Mouse (Mus musculus): Measurements from ENCODE around the gene Hirip3.

Hirip3 gene

DNA sequence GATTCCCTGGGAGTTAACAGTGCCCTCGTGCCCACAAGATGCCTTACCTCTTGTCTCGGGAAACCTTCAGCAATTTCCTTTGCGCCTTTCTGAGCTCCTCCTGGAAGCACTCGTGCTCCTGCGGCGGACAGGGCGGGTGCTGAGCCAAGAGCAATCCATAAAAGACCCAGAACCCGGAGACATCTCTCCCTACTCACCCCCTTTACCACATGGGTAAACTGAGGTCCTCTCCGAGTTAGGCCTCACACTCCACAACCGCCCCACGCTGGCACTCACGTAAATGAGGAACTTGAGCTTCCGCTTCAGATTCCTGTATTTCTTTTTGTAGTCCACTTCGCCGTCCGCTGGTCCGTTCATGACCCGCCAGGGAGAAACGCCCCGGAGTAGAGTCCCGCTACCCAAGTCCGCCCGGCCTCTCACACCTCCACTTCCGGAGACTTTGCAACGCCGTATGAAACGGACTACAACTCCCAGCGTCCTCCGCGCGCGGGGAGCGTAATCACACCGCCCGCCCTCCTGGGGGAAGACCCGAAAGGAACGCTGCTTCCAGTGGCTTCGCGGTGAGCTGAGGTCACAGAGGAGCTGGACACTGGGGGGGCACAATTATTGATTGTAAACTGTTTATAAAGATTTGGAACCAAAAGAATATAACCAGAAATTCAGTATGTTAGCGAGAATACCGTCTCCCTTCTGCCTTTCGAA, at the start of gene Hirip3:
Gene Hirip3, plus strand, starts transcription at position 544 of the 702 bp plus-strand sequence.
- peak; percentile 94 to 96 for DNase-seq (ENCODE audit: low spot score in 2 of 2)

DNA sequence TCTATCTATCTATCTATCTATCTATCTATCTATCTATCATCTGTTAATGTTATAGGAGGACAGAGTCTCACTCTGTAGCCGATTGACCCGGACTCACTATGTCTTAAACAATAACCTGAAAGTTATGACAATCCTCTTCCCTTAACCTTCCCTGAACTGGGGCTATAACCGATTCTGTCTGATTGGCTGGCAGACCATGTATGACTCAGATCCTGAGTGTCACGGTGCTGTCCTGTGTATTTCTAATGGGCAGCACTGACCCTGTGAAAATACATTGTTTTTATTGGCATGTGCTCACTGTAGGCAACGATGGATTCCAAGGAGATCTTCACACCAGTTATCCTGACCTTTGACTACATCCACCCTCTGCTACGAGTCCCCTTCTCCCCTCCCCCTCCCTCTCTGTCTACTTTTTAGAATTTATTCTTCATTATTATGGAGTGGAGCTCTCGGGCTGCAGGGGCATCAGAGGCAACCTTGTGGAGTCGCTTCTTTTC, 46.0 kb upstream of the Hirip3 start:
- DNase-seq (ENCODE audit: low spot score in 2 of 2) = no peak

DNA sequence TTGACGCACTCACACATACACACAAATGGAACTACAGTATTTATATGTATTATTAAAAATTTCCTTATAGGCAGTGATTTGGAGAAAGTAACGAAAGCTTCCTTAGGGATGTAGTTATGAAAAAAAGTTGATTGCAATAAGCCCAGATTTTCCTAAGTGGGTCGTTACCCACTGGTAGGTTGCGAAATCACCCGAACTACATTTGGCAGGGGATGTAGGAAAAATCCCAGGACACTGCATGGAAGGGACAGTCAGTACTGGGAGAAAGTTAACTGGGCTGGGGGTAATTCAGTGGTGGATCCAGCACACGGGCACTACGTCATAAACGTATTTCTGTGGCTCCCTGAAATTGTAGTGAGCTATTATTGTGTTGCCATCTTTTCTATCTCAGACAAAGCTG, 45.3 kb upstream of the Hirip3 start:
- peak in 1 of 2 experiments; percentile 65 for DNase-seq (ENCODE audit: low spot score in 2 of 2)

DNA sequence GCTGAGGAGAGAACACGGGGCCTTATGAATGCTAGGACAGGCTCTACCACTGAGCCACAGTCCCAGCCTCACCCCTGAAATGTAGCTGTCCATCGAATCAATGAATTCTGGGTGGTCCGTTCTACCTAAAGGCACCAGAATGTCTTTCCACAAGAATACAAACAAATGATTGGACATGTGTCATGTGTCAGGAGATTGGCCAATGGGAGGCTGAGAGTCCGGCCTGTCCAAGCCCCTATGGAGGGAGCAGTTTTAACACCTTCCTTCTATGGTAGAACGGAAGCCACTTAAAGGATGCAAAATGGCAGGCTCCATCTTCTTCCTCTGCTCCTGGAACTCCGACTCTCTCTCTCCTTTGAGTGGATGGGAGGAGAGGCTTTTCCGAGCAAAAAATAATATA, 44.2 kb upstream of the Hirip3 start:
- DNase-seq (ENCODE audit: low spot score in 2 of 2) = no peak

DNA sequence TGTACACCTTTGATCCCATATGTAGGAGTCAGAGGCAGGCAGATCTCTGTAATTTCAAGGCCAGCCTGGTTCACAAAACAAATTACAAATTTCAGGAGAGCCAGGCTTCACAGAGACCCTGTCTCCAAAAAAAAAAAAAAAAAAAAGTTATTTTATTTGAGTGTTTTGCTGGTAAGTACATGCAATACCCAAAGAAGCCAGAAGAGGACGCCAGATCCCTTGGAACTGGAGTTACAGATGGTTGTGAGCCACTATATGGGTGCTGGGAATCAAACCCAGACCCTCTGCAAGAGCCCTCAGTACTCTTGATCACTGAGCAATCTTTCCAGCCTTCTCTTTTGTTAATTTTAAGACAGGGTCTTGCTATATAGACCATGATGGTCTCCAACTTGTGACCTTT, 43.0 kb upstream of the Hirip3 start:
- no peak for DNase-seq (ENCODE audit: low spot score in 2 of 2)

DNA sequence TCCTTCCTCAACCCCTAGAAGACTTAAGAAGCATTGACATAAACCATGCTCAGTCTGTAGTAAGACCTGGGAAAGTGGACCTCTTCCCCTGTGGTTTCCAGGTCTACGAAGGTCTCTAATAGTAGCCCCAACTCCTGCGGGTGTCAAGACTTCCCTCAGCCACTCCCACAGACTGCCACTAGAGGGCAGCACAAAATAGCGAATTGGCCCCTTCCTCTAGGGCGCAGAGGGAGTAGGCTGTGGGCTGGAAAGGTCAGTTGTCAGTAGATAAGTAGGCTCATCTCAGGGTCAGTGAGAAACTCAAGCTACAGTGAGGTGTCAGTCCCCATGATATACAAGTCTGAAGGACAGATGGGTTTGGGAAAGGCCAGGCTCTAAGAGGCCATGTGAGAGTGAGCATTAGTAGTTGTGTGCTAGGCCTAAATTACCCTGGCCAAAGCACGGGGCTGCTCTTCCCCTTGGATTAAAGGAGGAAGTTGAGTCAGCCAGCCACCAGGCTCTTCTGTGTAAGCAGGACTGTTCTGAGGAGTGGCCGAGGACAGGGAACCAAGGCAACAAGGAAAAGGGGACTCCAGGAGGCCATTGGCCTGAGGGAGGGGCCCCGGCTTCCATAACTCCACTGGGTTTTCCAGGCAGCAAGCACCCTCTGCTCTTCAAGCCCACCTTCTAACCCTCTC, 39.8 kb upstream of the Hirip3 start:
- peak; percentile 74 to 83 for DNase-seq (ENCODE audit: low spot score in 2 of 2)

DNA sequence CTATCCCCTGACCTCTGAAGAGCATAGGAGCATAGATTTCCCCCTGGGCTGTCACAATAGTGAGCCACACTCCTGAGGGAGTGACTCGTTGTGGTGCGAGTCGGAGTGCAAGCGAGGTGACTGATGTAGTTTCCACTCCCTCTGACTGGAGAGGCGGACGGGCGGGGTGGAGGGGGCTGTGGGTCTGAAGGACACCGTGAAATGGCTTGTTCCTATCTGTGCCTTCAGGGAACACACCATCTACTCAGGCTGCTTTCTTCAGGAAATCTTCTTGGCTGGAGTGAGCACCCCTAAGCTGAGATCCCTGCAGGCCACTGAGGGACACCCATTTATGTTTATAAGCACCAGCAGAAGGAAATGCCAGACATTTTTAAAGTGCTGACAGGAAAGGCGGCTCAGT, 39.0 kb upstream of the Hirip3 start:
- DNase-seq (ENCODE audit: low spot score in 2 of 2) = peak; percentile 29 to 64

DNA sequence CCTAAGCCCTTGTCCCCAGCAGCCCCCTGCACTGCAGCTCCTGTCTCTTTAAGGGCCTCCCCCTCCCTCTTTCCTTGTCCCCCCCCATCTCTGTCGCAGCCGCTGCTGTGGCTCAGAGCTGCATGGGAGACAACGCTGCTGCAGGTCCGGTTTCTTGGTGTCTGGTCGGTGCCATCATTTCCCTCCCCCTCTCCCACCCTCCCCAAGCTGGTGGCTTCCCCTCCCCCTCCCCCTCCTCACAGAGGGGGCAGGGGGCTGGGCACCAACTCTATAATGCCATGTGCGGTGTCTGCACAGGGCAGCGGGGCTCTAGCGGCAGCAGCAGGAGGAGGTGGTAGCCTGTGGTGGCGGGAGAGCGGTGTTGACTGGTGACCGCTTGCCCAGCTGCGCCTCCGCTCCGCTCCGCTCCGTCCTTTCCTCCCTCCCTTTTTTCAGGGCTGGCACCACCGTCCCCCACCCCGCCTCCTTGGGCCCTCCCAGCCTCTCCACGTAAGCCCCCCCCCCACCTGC, 38.5 kb upstream of the Hirip3 start:
- no peak for DNase-seq (ENCODE audit: low spot score in 2 of 2)

DNA sequence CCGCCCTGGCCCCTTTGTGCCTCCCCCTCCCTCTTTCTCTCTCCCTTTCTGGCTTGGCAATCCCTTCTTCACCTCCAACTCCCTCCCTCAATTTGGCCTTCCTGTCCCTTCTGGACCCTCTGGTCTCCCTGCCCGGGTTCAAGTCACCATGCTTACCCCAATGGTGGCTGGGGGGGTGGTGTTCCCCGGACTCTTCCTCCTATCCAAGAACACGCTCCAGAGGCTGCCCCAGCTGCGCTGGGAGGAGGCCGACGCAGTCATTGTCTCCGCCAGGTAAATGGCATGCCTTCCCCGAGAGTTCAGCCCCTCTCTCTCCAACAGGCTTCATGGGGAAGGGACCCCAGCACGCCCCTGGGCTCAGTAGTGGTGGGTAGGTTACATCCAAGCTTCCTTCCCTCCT, 37.8 kb upstream of the Hirip3 start:
- DNase-seq (ENCODE audit: low spot score in 2 of 2) = no peak

DNA sequence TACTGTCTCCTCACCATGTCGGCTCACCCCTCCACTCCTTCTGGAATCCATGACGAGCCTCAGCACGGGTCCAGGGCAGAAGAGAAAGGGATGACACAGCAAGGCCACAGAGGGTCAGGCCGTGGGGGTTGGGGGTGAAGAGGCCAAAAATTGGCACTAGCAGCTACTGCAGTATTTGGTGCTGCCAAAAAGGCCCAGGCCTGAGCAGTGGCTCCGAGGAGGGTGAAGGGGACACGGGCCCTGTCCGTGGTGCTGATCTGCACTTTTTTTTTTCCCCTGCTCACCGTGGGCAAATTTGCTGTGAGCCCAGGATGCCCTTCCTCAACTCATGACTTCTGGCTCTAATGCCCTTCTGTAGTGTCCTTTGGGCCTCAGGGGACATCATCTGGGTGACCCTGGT, 36.4 kb upstream of the Hirip3 start:
- no peak for DNase-seq (ENCODE audit: low spot score in 2 of 2)

DNA sequence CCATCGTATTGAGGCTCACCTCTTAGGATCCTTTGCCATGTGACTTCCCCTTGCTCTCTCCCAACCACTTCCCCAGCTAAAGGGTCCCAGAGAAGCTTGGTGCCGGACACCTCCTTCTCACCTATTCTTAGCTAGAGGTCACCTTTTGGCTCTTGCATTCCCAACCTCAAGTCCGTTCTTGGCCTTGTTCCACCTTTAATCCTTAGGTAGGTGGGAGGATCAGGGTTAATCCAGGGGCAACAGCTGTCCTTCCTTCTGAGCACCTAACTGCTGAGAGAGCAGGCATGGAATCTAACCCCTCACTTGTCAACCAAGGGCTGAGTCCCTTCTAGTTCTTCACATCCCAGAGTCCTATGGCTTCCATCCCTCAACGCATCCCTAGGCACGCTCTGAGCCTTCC, 35.8 kb upstream of the Hirip3 start:
- DNase-seq (ENCODE audit: low spot score in 2 of 2) = no peak

DNA sequence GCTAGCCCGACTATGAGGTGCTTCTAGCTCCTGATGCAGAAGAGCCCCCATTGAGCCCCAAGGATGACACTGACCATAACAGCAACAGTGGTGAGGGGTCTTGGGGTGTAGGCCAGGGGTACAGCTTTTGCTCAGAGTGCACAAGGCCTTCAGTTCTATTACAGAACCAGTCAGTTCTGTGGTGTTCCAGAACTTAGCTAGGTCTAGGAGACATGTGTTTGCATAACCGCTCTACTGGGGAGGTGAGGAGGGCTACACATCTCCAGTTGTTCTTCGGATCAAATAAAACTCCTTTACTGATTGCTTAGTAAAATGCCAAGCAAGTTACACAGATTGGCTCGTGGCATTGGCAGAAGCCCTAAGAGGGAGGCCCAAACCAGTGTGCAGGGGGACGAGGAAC, 30.2 kb upstream of the Hirip3 start, which contains the start of gene 4930451I11Rik:
Gene 4930451I11Rik, minus strand, starts transcription at position 101 of the 400 bp plus-strand sequence.
- DNase-seq (ENCODE audit: low spot score in 2 of 2) = no peak

DNA sequence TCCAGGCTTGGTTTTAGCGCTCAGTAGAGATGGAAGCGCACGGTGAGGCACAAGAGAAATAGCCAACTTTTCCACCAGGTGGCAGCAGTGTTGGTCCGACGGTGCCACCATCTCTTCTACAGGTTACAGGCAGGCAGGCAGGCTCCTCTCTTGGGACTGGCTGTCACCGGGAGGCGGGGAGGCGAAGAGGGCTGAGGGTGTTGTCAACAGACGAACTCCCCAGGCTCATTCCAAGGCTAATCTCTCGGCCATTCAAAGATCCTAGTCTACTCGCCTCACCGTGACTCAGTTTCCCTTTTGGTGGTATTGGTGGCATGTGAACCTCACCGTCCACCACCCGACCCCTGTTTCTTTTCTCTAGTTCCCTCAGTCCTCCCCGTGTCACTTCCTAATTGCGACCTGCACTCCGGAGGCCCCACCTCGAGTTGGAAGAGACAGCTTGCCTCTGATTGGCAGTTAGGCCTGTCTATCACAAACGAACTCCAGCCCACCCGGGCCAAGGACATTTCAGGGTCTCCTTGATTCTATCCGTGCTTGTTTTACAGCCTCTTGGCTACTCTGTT, 29.7 kb upstream of the Hirip3 start:
- peak; percentile 58 to 62 for DNase-seq (ENCODE audit: low spot score in 2 of 2)

DNA sequence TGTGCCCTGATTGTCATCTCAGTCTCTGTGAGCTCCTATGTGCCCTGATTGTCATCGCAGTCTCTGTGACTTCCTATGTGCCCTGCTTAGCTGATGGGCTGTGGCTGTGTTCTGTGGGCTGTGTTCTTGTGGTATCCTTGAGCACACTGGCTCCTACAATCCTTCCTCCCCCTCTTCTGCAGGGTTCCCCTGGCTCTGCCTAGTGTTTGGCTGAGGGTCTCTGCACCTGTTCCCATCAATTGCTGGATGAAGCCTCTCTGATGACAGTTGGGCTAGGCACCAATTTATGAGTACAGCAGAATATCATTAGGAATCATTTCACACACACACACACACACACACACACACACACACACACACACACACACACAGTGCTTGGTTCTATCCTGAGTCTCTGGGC, 28.5 kb upstream of the Hirip3 start:
- no peak for DNase-seq (ENCODE audit: low spot score in 2 of 2)

DNA sequence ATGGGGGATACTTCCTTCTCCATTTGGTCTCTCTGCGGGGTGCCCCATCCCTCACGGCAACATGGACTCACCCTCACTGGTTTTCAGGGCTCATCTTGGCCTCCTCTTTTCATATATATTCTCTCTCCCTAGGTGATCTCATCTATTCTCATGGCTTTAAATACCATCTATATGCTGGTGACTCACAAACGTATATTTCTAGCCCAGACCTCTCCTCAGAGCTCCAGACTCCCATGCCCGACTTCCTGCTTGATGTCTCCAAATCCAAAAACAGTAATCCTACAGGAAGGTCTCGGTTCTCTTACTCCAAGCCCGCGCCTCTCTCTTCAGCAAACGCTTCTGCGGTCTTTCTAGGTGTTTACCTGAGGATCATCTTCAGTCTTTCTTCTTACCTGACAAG, 18.5 kb upstream of the Hirip3 start:
- no peak for DNase-seq (ENCODE audit: low spot score in 2 of 2)

DNA sequence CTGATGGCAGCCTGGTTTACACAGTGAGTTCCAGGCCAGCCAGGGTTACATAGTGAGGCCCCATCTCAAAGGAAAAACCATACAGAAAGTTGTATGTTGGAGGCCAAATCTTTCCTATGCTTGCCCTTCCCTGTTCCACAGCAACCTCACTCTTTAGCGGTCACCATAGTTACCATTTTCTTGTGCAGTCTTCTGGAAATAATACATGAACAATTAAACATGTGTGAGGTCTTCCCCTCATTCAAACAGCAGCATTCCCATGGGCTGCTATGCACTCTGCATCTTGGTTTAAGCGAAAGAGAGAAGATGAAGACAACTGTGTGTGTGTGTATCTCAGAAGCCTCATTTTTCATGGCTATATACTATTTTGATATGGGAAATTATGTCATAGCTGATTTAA, 16.3 kb upstream of the Hirip3 start:
- no peak for DNase-seq (ENCODE audit: low spot score in 2 of 2)

DNA sequence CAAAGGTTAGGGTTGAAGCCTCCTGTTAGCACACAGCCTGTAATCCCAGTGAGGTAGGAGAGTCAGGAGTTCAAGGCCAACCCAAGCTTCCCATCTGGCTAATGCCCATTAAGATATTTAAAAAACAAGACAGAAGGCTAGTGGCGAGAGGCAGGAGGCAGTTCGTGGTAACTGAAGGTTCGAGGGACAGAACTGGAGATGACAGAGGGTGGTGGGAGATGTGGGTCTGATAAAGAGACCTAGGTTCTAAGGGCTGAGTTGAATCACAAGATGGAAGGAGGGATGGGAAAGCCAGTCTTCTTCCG, 14.7 kb upstream of the Hirip3 start, which contains the start of gene Doc2a:
Gene Doc2a, plus strand, starts transcription at position 301 of the 305 bp plus-strand sequence.
- DNase-seq (ENCODE audit: low spot score in 2 of 2) = no peak

DNA sequence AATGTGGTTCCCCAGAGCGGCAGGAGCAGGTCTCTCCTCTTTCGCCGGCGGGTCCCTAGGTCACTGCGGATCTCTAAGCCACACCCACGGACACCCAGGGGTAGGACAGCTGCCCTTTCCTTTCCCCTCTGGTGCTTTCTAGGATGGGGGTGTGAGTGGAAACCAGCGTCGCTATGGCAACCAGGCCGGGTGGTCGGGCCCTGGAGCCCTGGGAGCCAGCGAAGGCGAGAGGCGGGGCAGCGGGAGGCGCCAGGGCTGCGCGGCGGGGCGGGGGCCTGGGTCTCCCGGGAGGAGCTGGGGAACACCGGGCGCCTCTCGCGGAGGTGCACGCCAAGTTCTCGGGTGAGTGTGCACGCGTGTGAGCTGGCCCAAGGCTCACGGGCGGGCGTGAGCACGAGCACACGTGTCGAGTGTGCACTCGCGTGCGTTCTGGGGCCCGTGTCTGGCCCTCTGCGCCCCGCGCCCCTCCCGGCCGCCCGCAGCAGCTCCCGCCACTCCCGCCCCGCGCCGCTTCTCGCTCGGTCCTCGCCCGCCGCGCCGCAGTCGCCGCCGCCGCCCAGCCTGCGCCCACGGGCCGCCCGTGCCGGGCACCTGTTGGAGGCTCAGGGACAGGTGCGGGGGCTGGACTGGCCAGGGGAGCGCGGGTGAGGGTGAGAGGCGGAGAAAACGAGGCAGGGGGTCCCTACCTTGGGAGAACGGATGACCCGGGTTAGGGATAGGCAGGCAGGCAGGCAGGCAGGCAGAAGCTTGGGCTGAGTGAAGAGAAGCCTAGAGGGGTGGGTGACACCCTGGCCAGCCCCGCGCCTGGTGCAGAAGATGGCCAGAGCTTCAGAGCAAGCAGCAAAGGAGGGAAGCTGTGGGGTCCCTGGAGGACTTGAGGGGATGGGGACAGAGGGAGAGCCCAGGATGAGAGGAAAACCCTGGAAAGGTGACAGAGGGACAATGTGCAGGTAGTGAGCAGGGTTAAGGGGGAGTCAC, 14.1 kb upstream of the Hirip3 start:
- no peak for DNase-seq (ENCODE audit: low spot score in 2 of 2)

DNA sequence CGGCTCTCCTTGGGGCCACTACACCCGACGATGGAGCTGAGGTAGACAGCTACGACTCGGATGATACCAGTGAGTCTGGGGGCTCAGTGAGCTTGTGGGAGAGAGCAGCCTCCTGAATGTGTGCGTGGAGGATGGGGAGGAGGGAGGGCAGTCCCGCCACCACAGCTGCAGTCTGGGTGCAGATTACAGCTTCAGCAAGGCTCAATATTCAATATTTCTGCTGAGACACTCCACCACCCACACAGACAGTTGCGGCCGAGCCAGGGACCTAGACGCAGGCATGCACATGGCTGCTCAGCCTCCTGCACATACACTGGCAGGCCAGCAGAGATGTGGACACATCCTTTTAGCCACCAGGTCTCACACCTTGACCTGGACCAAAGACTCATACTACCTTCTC, 13.0 kb upstream of the Hirip3 start:
- DNase-seq (ENCODE audit: low spot score in 2 of 2) = no peak

DNA sequence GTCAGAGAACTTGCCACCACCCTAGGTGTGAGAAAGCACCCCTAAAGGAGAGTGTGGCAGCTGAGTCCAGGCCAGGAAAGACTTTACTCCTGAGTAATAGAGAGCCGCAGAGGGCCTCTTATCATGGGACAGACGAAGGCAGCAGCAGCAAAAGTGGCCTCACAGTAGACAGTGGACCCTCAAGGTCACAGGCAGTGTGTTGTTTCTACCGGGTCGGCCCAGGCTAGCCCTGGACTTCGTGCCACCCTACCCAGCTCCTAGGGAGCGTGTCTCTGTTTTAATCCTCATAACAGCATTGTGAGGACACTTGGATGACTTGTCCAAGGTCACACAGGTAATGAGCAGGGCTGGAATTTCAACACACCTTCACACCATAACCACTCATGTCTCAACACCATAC, 11.6 kb upstream of the Hirip3 start:
- no peak for DNase-seq (ENCODE audit: low spot score in 2 of 2)

DNA sequence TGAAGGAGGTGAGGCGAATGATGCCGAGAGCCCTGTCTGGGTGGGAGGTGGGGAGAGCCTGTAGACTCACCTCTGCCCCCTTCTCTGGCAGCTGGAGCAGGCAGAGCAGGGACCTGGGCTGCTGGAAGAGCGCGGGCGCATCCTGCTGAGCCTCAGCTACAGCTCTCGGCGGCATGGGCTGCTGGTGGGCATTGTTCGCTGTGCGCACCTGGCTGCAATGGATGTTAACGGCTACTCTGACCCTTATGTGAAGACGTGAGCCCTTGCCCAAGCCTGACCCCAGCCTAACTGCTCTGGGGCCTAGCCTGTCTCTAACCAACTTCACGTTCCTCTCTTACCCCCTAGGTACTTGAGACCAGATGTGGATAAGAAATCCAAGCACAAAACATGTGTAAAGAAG, 10.6 kb upstream of the Hirip3 start:
- DNase-seq (ENCODE audit: low spot score in 2 of 2) = no peak

DNA sequence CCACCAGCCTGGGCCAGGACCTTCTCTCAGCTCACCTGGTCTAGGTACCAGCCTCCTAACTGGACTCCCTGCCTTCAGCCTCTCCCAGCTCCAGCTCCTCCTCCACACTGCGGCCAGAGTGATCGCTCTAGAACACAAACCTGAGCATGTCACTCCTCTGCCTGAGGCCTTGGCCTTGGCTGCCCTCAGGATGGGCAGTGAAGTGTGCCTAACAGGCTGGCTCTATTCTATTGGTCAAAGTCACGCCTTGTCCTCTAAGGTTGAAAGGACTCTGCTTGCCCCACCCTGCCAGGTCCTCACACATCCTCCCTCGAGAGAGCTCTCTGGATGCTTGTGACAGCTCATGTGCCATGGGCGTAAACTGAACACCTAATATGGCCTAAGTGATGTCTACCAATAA, 8.3 kb upstream of the Hirip3 start:
- DNase-seq (ENCODE audit: low spot score in 2 of 2) = no peak

Data from heart, adult 9 months (tissue).